Mouse (Mus musculus) E14TG2a.4 (cell line): ENCODE results near the gene Ppm1e.

Source experiments
- H3K27me3 ChIP-seq: 2 replicates; pipeline ENCODE4 v1.6.1; 2014; ENCODE audit warnings: low read length, control low read depth; ENCODE audit not compliant: insufficient read depth
- H3K36me3 ChIP-seq: 2 replicates; pipeline ENCODE4 v1.6.1; 2014; ENCODE audit warnings: low read length, control low read depth; ENCODE audit not compliant: insufficient read depth
- H3K4me1 ChIP-seq: replicated peaks from 2 replicates; pipeline ENCODE4 v1.6.1; 2014; ENCODE audit warnings: low read depth, low read length, control low read depth
- H3K4me3 ChIP-seq: replicated peaks from 2 replicates; pipeline ENCODE4 v1.5.1; 2014; ENCODE audit warnings: mild to moderate bottlenecking, low read length
- H3K9me3 ChIP-seq: 2 replicates; pipeline ENCODE4 v1.6.1; 2014; ENCODE audit warnings: low read length, control low read depth
- CTCF ChIP-seq: conservative IDR thresholded peaks from 2 replicates; pipeline ENCODE4 v1.5.1; 2014; ENCODE audit warnings: low read length
- NANOG ChIP-seq: IDR thresholded peaks from 2 replicates; pipeline ENCODE4 v1.6.1; 2014; ENCODE audit warnings: borderline replicate concordance, low read length, mixed read lengths
- POU5F1 ChIP-seq: IDR thresholded peaks from 2 replicates; pipeline ENCODE4 v1.6.1; 2014; ENCODE audit warnings: low read length, borderline replicate concordance

The Ppm1e gene

GRCm38 (mm10) chr11:87358331-87359261, at the start of gene Ppm1e:
TSS of gene Ppm1e (minus strand) at chr11:87359023.
- Histone ChIP-seq H3K4me1 (peaks cover 21% of the 10 kb centered on the region), H3K4me3 (peak within 1 kb of the TSS; percentile 93), H3K9me3 (no peaks in the 10 kb centered on the region), H3K27me3 (peaks cover 47% of the 10 kb centered on the region), H3K36me3 (no peaks in the 10 kb centered on the region)
- TF ChIP-seq NANOG = no peak
- TF ChIP-seq CTCF = no peak
- TF ChIP-seq POU5F1 = no peak

GRCm38 (mm10) chr11:87404876-87405275, 46.1 kb upstream of the Ppm1e start, which contains the start of the genes Rad51c and Tex14:
TSS of gene Rad51c (minus strand) at chr11:87404954.
TSS of gene Tex14 (plus strand) at chr11:87405065.
- TF ChIP-seq CTCF = no peak
- TF ChIP-seq NANOG = no peak
- TF ChIP-seq POU5F1 = no peak
- Histone ChIP-seq H3K4me1 (peaks cover 21% of the 10 kb centered on the region), H3K36me3 (peaks cover 24% of the 10 kb centered on the region), H3K27me3 (no peaks in the 10 kb centered on the region), H3K4me3 (peak within 1 kb of the TSS; percentile 88), H3K9me3 (no peaks in the 10 kb centered on the region)

GRCm38 (mm10) chr11:87404111-87404853, 45.5 kb upstream of the Ppm1e start:
- H3K27me3 ChIP-seq = no peaks in the 10 kb centered on the region
- H3K36me3 ChIP-seq = peaks cover 24% of the 10 kb centered on the region
- no peak for TF ChIP-seq POU5F1
- no peak for TF ChIP-seq CTCF
- TF ChIP-seq NANOG = no peak
- peak overlapping the region; percentile 88 for H3K4me3 ChIP-seq
- peaks cover 15% of the 10 kb centered on the region for H3K4me1 ChIP-seq
- H3K9me3 ChIP-seq = no peaks in the 10 kb centered on the region

DNA sequence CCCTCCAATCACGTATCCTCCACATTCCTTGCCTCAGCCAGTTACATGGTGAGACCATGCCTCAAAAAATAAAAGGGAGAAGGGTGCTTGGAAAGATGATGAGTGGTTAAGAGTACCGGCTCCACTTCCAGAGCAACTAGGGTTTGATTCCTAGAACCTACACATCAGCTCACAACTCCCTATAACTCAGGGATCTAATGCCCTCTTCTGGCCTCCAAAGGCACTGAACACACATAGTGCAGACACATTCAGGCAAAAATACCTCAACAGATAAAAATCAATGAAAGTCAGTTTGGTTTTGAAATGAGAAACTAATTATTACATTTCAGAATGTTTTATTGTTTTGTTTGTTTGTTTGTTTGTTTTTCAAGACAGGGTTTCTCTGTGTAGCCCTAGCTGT, 39.6 kb upstream of the Ppm1e start:
- Histone ChIP-seq H3K9me3 (no peaks in the 10 kb centered on the region), H3K4me1 (peaks cover 10% of the 10 kb centered on the region), H3K27me3 (no peaks in the 10 kb centered on the region), H3K4me3 (no peak overlapping the region), H3K36me3 (peaks cover 45% of the 10 kb centered on the region)
- peak; percentile 31 for TF ChIP-seq CTCF
- TF ChIP-seq NANOG = no peak
- TF ChIP-seq POU5F1 = no peak

DNA sequence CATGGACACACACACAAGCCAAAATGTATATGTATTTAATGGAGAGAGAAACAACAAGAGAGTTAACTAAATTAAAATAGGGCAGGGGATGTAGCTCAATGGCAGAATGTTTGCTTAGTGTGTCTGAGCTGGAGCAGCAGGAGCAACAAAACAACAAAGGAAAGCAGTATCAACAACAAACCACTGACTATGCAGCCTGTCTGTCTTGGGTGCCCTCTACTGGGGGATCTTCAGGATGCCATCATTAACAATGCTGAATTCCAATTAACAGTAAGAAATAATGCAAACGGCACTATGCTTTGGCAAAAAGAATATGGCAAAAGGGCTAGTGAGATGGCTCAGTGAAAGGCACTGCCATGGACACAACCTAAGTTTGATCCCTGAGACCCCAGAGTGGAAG, 35.0 kb upstream of the Ppm1e start:
- no peaks in the 10 kb centered on the region for H3K9me3 ChIP-seq
- no peaks in the 10 kb centered on the region for H3K27me3 ChIP-seq
- H3K36me3 ChIP-seq = peaks cover 43% of the 10 kb centered on the region
- TF ChIP-seq CTCF (peak; percentile 64), NANOG (no peak), POU5F1 (no peak)
- H3K4me1 ChIP-seq = peaks cover 4% of the 10 kb centered on the region; the same call in 1 of the 2 replicates
- no peak overlapping the region for H3K4me3 ChIP-seq

DNA sequence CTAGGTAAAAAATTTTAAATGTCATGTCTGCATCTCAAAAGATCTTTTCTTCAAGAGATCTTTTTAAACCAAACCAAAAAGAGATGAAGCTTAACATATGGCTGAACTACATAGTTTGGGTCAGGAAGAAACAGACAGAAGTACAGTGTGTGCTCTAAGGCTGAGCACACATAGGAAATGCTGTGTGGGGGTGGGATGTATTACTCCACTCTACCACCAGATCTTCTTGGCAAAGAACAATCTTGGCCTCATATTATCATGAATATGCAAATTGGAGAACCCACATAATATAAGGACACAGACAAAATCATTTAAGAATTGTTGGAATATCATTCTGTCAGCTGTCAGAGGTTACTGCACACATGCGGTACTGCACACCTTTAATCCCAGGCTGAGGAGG, 26.9 kb upstream of the Ppm1e start:
- Histone ChIP-seq H3K4me1 (no peaks in the 10 kb centered on the region), H3K4me3 (no peak overlapping the region), H3K9me3 (no peaks in the 10 kb centered on the region), H3K36me3 (peaks cover 21% of the 10 kb centered on the region), H3K27me3 (no peaks in the 10 kb centered on the region)
- no peak for TF ChIP-seq CTCF
- no peak for TF ChIP-seq NANOG
- TF ChIP-seq POU5F1 = no peak

GRCm38 (mm10) chr11:87384551-87384950, 25.7 kb upstream of the Ppm1e start:
- TF ChIP-seq POU5F1 (no peak), NANOG (no peak), CTCF (no peak)
- Histone ChIP-seq H3K4me3 (no peak overlapping the region), H3K9me3 (no peaks in the 10 kb centered on the region), H3K4me1 (no peaks in the 10 kb centered on the region), H3K36me3 (peaks cover 26% of the 10 kb centered on the region), H3K27me3 (no peaks in the 10 kb centered on the region)
